Mouse (Mus musculus) inflammation-experienced regulatory T-cells (primary cell): ENCODE data around the gene Olfml2b. TPM values are rescaled to one million over a fixed set of nuclear protein-coding genes. Genes with fewer than 3 reads are reported as not detected.

Experiments
- polyA plus RNA-seq, 2 experiments: library from polyadenylated mRNA; unstranded; fragments of 100-300 nt; shearing (Covaris generic); gene quantifications; one replicate each; pipeline ENCODE4 v1.2.1; 2017

Olfml2b gene
- polyA plus RNA-seq = under 1 TPM; 0.06 to 0.77 TPM

DNA sequence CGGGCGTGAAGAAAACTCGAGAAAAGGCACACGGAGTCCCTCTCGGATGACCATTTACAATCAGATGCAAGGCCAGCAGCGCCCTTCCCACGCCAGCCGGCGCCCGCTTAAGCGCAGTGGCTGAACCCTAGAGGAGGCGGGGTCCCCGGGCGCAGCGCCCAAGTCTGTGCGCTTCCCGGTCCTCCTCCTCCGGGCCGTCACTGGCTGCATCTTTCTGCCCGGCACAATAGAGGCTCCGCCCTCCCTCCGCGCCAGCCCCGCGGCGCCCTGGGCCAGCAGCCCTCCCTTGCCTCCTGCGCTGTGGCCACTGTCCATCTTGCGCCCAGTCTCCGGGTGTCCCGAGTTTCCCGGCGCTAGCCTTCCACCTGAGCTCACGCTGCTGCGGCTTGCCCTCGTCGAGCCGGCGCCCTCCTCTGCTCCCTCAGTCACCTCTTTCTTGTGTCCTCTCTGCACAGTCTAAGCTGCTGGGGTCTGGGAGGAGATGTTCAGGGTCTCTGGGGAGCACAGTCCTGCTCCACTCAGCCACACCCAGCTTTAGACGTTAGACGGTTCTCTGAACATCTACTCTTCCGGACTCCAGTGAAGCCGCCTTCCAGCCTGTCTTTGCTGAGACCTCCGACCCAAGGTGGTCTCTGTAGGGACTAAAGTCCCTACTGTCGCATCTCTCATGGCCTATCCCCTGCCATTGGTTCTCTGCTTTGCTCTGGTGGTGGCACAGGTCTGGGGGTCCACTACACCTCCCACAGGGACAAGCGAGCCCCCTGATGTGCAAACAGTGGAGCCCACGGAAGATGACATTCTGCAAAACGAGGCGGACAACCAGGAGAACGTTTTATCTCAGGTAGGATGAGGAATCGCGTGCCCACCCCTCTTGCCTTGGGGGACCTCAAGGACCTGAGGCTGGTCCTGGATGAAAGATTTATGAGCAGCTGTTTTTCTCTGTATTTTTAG is at the start of gene Olfml2b:
Olfml2b (plus strand) TSS at position 278 of the 951 bp plus-strand sequence.

Other genes with a start within 250 kb of the Olfml2b start
- gene Nos1ap, start 54.7 kb upstream of the Olfml2b start, polyA plus RNA-seq = 1 to 10 TPM; 1.1 to 4.5 TPM
- 10 to 100 TPM in 1 of 2 experiments, 1 to 10 TPM in 1; 7.5 to 11.2 TPM for gene Atf6, start 223.2 kb downstream of the Olfml2b start, polyA plus RNA-seq
- gene Gm26620, start 240.5 kb downstream of the Olfml2b start, polyA plus RNA-seq = 1 to 10 TPM in 1 of 2 experiments, not detected in 1; 1.7 TPM
- gene Dusp12, start 241.0 kb downstream of the Olfml2b start, polyA plus RNA-seq = 10 to 100 TPM; 34.1 to 39.8 TPM